In genomic region chrX:20547609-20548008, GRCm38 (mm10) we compare ENCODE assay signal across 9 mouse cellular contexts. TPM values are rescaled to one million over a fixed set of nuclear protein-coding genes. Genes with fewer than 3 reads are reported as not detected.
DNase-seq lines count a peak whose midpoint lies in the region; ATAC-seq and TF ChIP-seq lines count a peak whose summit lies in the region.
"Had no signal": no experiment of that assay in that cellular context is flagged by ENCODE, and none has a peak within 500 bp of the region (broad histone marks: within the 10 kb centered on the region; RNA-seq: fewer than 3 reads in every experiment).

No protein-coding gene starts in this region.

- TF ChIP-seq EP300 in lung, postnatal 0 days (IDR thresholded peaks at IDR 0.05) = no peak

- 53% methylated on average over 5 of the region's 5 CpGs for WGBS in hindbrain, embryonic 13.5 days
- WGBS in lung, postnatal 0 days = 30% methylated on average over 5 of the region's 5 CpGs

- H3K27me3 ChIP-seq in hindbrain, embryonic 13.5 days = no peaks in the 10 kb centered on the region
- no peaks in the 10 kb centered on the region for H3K27me3 ChIP-seq in lung, postnatal 0 days (replicated peaks; ENCODE audit: insufficient read depth, low read length)

- H3K4me2 ChIP-seq in hindbrain, embryonic 13.5 days = peak overlapping the region; percentile 59
- H3K4me2 ChIP-seq in lung, postnatal 0 days (replicated peaks; ENCODE audit: low read depth, low read length) = peak overlapping the region; percentile 57

- H3K4me1 ChIP-seq in hindbrain, embryonic 13.5 days (replicated peaks) = no peaks in the 10 kb centered on the region
- H3K4me1 ChIP-seq in lung, postnatal 0 days (ENCODE audit: insufficient read depth, low read depth, low read length) = no peaks in the 10 kb centered on the region

- ATAC-seq in hindbrain, embryonic 13.5 days (ENCODE audit: low FRiP score) = no peak
- ATAC-seq in lung, postnatal 0 days = peak; percentile 84
- no peak for ATAC-seq in frontal cortex, adult (ENCODE audit: low TSS enrichment)
- ATAC-seq in CD4-positive, CD25-positive, alpha-beta regulatory T cell, adult 4 months = no peak

- H3K27ac ChIP-seq in hindbrain, embryonic 13.5 days = no peak overlapping the region
- H3K27ac ChIP-seq in lung, postnatal 0 days (ENCODE audit: low read length) = peak overlapping the region; percentile 79; the same call in 1 of the 2 replicates

- H3K36me3 ChIP-seq in hindbrain, embryonic 13.5 days = no peaks in the 10 kb centered on the region
- no peaks in the 10 kb centered on the region for H3K36me3 ChIP-seq in lung, postnatal 0 days (ENCODE audit: insufficient read depth, low read length)

- DNase-seq in cerebellum, postnatal 14 days = peak; percentile 4 to 10
- no peak for DNase-seq in cerebellum, adult 9-10 months
- peak; percentile 49 to 87 for DNase-seq in adrenal gland, adult (ENCODE audit: inconsistent age in 2 of 2, low spot score in 1 of 2)
- peak; percentile 70 for DNase-seq in lung, postnatal 0 days (ENCODE audit: low spot score)
- DNase-seq in right cerebral cortex, postnatal 14 days = no peak

- peak overlapping the region; percentile 39 for H3K4me3 ChIP-seq in hindbrain, embryonic 13.5 days
- peak overlapping the region; percentile 29 for H3K4me3 ChIP-seq in lung, postnatal 0 days (ENCODE audit: low read depth, low read length)

- no peaks in the 10 kb centered on the region for H3K9me3 ChIP-seq in hindbrain, embryonic 13.5 days
- H3K9me3 ChIP-seq in lung, postnatal 0 days (ENCODE audit: low read length) = no peaks in the 10 kb centered on the region
- H3K9me3 ChIP-seq: megakaryocyte, embryonic 14.5 days had no signal

- H3K9ac ChIP-seq in hindbrain, embryonic 13.5 days = peak overlapping the region; percentile 60; the same call in 1 of the 2 replicates
- no peak overlapping the region for H3K9ac ChIP-seq in lung, postnatal 0 days (replicated peaks; ENCODE audit: low read depth)

- no peak for TF ChIP-seq CTCF in lung, postnatal 0 days (IDR thresholded peaks at IDR 0.05)

RNA-seq across cellular contexts. Expression of gene Rgn, which starts 2.0 kb away (rescaled TPM):
- 0.56 and 0.57 TPM in 2 replicates for polyA plus RNA-seq in hindbrain, embryonic 13.5 days (2015; fragmentation: Nextera tagmentation; extraction: Ambion mirVana)
- 2.3 and 2.7 TPM in 2 replicates for polyA plus RNA-seq in lung, postnatal 0 days (2015; fragmentation: Nextera tagmentation; extraction: Ambion mirVana)
- polyA plus RNA-seq in CD4-positive, CD25-positive, alpha-beta regulatory T cell, adult 4 months (2017; shearing (Covaris generic)) = not detected

Comparison
In these comparisons a context has a peak if more than half of its experiments do, and no peak if none do; other contexts are left out.
1. DNase-seq: peak in cerebellum, postnatal 14 days (2 of 2), adrenal gland, adult (2 of 2) and lung, postnatal 0 days (single experiment); none in cerebellum, adult 9-10 months (single experiment) and right cerebral cortex, postnatal 14 days (single experiment).